Mouse (Mus musculus): ENCODE measurements around the gene Dnaaf2.

Gene Dnaaf2

DNA sequence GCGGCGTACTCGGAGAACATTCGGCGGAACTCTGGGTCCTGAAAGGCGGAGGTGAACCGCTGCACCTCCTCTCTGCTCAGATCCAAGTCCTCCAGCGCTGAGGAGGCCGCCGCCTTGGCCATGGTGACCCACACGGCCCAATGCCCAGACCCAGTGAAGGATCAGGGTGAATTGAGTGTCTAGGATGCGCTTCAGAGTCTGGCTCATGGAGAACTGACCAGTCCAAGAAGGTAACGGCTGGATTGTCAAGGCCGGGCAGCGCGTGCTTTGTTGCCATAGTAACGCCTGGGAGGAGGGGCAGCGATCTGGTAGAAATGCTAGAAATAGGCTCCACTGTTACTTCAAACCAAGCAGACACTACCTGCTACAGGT is at the start of gene Dnaaf2:
TSS of gene Dnaaf2 (minus strand) at position 266 of the 372 bp plus-strand sequence.
- DNase-seq (ENCODE audit: extremely low spot score), result peak; percentile 82

DNA sequence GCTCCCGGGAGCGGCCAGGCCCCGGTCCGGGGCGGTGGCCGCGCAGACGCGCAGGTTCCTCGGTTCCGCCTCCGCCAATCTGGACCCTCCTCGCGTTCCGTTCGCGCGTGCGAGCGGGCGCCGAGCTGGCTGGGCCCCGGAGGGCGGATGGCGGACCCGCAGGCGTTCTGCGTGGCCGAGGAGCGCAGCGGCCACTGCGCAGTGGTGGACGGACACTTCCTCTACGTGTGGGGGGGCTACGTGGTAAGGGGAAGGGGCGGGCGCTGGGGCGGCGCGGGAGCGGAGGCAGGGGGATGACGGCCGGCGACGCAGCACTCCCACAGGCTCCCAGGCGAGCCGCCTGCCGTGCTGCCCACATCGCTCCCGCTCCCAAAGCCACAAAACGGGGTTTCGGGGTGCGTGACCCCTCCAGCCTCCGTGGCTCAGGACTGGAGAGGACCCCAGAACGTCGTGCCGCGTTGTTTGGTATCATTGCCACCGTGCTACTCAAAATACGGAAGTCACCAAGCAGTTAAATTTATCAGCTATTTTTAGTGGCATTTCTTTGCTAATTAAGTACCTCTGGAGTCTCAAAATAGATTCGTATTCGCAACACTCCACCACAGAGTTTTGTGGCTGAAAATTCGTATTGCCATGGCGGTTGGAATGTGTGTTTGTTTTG is 43.7 kb upstream of the Dnaaf2 start:
- DNase-seq (ENCODE audit: extremely low spot score), result peak; percentile 84

DNA sequence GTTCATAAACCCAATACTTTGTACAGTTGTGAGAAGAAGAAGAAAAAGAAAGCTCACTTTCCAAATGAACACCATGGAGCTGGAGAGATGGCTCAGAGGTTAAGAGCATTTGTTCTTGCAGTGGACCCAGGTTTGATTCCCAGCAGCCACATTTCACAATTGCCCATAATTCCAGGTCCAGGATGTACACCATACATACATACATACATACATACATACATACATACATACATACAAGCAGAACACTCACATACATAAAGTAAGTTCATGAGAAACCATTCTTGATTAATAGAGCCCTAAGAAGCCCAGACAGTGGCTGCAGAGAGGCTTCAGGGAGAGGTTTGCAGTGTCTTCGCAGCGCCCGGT is 43.2 kb upstream of the Dnaaf2 start:
- DNase-seq (ENCODE audit: extremely low spot score), result no peak

DNA sequence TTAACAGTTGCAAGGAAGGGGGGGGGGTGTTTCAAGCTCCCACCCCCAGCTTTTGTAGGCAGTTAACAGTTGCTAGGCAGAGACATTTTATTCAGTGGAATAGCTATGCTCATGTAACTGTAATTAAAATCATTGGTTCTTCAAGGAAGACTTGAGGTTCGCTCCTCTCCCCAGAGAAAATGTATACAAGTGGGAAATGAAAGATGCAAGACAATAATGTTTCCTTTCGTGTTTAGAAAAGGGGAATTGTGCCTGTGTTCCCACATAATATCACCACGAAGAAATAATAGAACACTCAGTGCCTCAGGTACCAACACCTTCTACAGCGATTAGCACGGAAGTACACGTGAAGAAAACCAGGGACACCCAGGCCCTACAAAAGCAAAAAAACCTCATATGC is 42.6 kb upstream of the Dnaaf2 start, which contains the start of gene Klhdc1:
TSS of gene Klhdc1 (plus strand) at position 301 of the 400 bp plus-strand sequence.
- no peak for DNase-seq (ENCODE audit: extremely low spot score)

DNA sequence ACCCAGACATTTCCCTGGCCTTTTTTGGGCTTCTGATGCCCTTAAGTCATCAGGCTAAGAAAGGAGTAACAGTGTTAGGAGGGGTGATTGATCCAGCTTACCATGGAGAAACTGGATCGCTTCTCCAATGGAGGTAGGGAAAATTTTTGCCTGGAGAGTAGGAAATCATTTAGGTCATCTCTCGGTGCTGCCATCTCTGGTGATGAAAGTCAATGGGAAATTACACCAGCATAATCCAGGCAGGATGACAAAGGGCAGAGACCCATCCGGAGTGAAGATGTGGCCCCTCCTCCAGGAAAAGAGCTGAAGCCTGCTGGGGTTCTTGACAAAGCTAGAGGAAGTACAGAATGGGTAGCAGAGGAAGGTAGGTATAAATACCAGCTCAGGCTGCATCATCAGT is 40.1 kb upstream of the Dnaaf2 start:
- DNase-seq (ENCODE audit: extremely low spot score), result no peak

DNA sequence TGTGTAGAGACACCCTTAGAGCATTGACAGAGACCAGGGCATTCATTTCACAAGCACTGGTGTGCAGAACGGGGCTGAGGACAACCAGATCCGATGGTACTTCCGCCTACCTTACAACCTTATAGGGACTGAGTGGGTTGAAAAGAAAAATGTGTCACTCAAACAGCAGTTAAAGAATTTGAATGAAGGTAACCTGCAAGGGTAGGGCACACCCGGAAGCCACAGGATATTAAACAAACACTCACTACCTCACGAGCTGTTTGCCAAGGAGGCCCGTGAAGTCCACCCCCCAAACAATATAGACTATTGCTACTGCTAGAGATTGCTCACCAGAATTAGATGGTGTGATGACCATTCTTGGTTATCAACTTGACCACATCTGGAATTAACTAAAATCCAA is 37.6 kb upstream of the Dnaaf2 start:
- DNase-seq (ENCODE audit: extremely low spot score), result no peak

DNA sequence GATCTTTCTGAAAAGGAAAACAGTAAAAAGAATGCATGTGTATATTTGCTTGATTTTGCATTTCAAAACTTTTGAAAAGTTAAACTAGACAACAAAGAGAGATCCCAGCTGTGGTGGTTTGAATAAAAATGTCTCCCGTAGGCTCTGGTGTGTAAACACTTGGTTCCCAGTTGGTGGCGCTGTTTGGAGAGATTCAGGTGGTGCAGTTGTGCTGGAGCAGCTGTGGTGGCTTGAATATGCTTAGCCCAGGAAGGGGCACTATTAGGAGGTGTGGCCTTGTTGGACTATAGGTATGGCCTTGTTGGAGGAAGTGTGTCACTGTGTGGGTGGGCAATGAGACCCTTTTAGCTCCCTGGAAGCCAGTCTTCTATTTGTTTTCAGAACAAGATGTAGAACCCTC is 31.0 kb upstream of the Dnaaf2 start:
- DNase-seq (ENCODE audit: extremely low spot score), result no peak

DNA sequence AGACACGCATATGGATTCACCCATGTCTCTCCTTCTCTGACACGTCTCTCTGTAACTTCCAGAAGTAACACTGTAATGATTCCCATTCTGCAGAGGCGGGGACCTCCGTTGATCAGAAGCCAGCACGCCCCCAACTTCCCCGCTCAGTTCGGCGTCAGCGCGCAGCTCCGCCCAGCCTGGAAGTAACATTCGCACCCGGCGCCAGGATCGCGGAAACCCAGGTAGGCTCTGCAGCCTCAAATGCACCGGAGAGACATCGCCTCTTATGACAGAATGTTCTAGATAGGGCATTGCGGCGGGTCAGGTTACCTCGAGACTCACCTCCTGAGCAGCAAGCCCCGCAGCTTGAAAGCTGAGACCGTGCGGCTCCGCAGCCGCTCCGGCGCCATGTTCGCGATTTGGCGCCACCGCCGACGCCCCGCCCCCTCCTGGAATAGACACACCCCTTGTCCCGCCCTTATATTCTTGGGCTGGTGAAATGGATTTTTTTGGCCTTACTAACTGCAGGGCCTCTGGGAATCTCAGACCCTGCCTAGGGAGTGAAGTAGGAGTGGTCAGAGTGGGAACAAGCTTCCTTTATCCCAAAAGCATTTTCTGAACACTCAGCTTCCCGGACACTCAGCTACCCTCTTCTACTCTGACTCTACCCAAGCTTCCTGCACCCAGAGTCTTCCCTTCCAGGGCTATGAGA is 29.7 kb upstream of the Dnaaf2 start, which contains the start of gene Pole2:
TSS of gene Pole2 (minus strand) at position 420 of the 691 bp plus-strand sequence.
- DNase-seq (ENCODE audit: extremely low spot score), result peak; percentile 91

DNA sequence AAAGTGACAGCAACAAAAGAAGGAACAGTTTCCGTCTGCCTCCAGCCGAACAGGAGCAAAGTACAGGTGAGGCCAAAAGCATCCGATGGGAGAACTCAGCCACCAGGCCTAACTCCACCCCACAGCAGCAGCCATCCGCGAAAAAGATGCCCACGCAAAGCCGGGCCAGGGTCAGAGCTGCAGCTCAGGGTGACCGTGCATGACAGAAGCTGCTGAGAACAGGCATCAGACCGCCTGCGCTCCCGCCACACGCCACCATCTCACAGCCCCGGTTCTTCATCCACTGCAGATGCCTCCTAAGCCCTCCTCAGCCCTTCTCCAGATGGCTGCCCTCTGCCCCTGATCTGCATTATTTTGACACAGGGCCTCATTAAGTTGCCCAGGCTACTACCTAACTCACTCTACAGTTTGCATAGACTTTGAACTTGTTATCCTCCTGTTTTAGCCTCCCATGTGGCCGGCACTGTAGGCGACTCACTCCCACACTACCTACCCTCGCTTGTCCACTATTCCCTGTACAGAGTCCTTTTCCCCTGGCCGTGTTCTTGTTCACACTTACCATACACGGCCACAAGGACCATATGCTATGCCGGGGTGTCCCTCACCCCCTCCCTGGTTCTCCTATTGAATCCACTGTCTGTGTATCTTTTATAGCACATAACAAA is 22.5 kb upstream of the Dnaaf2 start:
- no peak for DNase-seq (ENCODE audit: extremely low spot score)

DNA sequence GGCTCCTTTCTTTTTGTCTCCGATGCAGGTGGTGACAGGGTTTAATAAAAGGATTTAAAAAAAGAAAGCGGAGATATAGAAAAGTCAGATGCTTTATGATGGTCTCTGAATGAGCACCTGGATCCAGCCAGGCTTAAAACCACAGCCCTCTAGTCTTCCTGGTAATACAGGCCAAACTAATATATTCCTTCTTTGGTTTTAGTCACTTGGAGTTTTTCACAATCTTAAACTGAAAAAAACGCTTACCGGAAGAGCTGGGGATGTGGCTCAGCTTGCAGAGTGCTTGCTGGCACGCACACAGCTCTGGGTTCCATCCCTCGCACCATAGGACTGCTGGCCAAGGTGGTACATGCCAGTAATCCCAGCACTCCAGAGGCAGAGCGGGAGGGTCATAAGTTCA is 18.4 kb upstream of the Dnaaf2 start:
- no peak for DNase-seq (ENCODE audit: extremely low spot score)

DNA sequence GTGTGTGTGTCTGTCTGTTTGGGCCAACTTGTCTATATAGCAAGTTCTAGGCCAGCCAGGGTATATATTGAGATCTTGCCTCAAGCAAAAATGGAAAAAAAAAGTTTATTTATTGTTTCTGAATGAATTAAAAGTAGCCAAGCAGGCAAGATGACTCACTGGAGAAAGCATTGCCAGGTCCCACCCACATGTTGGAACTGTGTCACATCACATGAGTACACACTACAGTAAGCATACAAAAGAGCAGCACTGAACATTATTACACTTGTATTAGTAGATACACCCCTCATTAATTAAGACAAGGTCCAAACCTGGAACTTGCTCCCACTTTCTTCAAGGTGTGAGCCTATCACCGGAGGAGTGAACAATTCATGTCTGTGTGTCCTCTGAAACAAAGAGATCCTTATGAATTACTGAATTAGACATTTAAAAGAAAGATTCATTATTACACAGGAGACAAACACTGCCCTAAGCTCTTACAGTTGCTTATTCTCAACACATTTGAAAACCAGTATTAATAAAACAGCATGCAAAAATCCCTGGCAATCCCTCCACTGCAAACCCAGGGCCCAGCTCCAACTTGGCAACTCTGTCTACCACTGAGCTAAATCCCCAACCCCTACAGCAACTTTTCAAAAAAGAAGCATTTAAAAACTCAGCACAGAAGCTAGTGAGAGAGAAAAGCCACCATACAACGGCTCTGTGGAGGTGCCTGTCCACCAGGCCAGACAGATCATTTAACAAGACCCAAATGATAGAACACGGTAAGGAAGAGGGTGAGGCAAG is 17.0 kb upstream of the Dnaaf2 start:
- DNase-seq (ENCODE audit: extremely low spot score), result no peak

DNA sequence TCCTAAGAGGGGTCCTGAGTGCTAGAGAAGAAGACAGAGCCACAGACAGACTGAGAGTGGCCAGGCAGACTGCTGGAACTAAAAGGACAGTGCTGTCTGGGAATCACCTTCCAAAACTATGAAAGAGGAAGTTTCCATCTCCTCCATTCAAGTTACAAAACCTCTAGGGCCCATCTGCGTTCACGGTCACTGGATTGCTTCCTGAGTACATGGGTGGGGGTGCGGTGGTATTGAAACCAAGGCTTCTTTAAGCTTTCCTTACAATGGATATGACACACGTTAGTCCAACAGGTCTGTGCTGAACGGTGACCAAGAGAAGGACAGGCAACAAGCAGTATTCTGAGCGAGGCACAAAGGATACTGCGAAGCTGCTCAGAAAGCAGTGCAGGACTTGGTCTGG is 16.2 kb upstream of the Dnaaf2 start:
- no peak for DNase-seq (ENCODE audit: extremely low spot score)

DNA sequence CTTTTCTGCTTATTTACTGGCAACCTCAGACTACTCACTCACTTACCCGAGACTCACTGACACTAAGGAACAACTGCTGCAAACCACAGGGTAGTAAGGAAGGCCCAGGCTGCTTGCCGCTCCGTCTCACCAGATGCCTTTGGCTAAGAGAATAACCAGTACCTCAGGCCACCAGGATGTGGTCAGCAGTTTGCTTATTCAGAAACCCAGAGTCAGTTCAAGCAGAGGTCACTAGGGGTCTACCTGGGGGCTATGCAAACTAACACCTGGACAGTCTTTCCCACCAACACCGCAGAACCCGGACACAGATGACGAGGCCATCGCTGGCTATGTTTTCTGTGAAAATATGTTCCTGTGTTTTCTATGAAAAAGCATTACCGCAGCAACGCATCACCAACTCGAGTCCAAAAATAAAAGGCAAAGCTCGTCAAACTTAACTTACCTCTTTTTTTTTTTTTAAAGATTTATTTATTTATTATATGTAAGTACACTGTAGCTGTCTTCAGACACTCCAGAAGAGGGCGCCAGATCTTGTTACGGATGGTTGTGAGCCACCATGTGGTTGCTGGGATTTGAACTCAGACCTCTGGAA is 15.1 kb upstream of the Dnaaf2 start:
- no peak for DNase-seq (ENCODE audit: extremely low spot score)

DNA sequence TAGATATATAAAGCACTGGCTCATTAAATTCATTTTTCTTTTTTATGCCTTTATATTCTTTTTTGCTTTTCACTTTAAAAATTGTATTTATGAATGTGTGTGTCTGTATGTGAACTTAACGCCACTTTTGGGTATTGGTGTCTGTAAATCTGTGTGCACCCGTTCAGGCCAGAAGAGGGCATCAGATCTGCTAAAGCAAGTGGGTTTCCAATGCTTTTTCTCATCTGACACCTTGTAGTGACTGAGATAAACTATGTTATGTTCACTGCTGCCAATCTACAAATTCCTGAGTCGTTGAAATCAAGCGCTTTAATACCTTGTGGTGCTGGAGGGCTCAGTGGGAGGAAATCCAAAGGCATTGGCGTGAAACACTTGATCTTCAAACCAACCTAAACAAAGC is 12.8 kb upstream of the Dnaaf2 start:
- DNase-seq (ENCODE audit: extremely low spot score), result no peak

DNA sequence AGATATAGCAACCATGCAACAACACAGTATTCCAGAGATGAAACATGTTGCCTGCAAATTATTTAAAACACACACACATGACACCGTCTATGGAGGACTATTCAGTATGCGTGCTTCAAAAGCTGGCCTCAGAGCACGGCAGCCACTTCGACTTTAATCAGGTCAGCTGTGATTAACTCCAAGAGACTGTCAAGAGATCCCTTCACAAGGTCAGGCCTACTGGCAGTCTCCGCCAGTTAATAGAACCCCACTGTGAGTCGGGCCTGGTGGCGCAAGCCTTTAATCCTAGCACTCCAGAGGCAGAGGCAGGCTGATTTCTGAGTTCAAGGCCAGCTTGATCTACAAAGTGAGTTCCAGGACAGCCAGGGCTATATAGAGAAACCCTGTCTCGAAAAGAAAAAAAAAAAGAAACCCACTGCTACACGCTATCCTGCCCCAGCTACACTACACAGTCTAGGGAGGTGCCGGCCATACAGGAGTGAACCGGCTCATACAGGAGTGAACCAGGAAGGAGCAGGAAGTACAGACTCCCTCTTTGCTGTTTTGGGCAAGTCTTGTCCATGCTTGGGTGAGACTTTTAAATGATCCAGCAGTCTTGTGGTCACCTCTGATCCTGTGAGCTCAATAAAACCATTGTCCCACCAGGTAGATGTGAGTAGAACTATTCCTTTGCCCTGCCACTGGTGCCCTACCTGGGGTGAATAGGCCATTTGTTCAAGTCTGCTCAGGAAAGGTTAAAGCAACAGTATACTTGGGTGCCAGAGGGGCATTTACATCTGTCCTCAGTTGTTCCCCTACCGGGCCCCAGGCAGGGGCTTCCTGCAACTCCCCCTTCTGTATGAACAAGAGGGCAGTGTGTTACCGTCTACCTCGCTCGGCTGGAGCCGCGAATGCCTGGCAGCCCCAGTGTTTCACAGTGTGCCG is 12.1 kb upstream of the Dnaaf2 start:
- DNase-seq (ENCODE audit: extremely low spot score), result no peak

DNA sequence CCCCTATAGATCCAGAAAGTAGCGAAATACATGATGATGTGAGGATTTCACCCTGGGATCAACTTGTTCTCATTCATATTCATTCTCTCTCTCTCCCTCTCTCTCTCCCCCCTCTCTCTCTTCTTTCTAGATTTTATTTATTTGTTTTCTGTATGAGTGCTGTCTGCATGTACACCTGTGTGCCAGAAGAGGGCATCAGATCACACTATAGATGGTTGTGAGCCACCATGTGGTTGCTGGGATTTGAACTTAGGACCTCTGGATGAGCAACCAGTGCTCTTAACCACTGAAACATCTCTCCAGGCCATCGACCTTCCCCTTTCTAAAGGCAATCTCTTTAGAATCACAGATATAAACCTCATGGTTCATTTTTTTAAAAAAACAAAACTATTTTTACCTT is 10.3 kb upstream of the Dnaaf2 start:
- no peak for DNase-seq (ENCODE audit: extremely low spot score)

DNA sequence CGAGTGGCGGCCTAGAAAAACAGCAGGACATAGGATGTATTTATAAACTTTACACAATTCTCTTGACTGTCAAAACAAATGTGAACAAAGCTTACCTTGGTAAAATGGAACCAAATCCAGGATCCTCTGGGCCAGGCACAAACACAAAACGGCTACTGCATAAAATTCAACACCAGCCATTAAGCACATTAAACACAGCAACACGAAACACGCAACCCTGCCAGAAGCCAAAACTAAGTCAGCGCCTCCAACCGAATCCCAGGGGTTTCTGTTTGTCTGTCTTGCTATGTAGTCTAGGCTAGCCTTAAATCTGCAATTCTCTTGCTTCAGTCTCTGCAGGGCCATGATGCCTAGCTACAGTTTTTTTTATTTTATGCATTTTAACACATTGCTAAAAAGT is 9.7 kb upstream of the Dnaaf2 start:
- no peak for DNase-seq (ENCODE audit: extremely low spot score)

DNA sequence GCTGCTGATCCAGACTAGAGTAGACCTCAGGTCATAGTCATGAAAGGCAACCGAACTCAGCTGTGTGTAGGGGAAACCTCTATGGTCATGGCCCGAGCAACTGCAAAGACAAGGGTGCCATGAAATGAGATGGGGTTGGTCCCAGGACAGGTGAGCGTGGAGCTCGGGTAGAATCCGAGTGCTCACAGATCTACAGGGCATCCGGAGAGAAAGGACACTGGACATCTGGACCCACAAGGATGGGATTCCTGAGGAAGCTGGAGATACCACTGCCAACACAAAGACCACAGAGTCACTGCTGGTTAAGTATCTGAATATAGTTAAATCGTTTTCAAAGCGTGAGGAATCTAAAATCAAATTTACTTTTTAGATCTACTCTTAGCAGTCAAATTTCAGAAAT is 9.2 kb upstream of the Dnaaf2 start:
- no peak for DNase-seq (ENCODE audit: extremely low spot score)

DNA sequence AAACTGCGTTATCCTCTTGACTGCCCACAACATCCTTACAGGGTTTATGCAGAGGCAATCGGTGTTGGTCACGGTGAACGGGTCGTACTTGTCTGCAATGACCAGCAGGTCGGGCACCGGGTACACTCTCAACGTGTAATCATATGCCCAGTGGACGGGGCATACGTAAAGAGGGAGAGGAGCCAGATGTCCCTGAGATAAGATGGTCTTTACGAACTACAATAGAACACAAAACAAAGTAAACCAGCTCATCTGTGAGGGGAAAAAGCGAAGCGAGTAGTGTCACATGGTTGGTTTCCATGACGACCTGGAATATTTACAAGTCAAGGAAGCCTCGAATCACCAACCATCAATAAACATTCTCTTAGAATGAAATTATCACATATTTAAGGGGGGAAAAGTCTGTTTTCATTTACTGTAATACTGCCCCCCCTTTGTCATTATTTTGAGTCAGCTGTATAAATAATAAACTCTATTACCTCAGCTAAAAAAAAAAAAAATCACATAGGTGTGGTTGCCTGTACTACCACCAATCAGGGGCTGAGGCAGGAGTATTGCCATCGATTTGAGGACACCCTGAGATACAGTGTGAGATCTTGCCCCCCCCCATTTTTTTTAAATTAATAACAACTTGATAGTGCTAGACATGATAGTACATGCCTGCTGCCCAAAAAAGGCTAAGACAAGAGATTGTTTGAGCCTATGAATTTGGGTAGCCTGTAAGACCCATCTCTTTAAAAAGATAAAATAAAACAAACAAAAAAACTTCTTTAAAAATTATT is 6.0 kb upstream of the Dnaaf2 start, which contains the start of gene Gm49384:
TSS of gene Gm49384 (minus strand) at position 216 of the 782 bp plus-strand sequence.
- DNase-seq (ENCODE audit: extremely low spot score), result no peak

DNA sequence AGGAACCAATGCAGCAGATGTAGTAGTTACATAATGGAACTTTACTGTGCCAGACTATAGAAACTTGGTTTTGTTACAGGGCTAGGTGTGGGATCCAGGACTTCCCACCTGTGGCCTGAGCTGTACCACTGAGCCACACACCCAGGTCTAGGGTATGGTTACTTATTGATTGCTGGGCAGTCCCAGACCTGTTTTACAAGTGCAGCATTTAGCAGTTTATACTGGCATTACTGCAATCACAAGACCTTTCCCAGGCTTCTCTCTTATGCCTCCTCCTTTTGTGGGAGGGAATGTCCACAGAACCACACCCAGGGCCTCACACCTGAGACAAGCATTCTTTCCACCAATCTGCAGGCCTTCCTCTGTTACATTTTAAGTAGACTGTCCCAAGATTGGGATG is 756 bp upstream of the Dnaaf2 start:
- DNase-seq (ENCODE audit: extremely low spot score), result no peak

Data from embryo, embryonic 9.5 days (tissue).